Mouse (Mus musculus): ENCODE measurements around the gene Ccng1. TPM values are rescaled to one million over a fixed set of nuclear protein-coding genes. Genes with fewer than 3 reads are reported as not detected.

Gene Ccng1
- polyA plus RNA-seq, 1 experiment from 2014 or later = 35.4 TPM

- ATAC-seq (ENCODE audit: low FRiP score) = no peak; the same call in 1 of the 2 replicates
- peak overlapping the region; percentile 68 for H3K4me3 ChIP-seq (replicated peaks)
- 3% methylated on average over 19 of the region's 19 CpGs for WGBS
Observed at GRCm38 (mm10) chr11:40754664-40755107, 425 bp downstream of the Ccng1 start.

GRCm38 (mm10) chr11:40753836-40754235 is 1.3 kb downstream of the Ccng1 start:
- H3K9me3 ChIP-seq = no peaks in the 10 kb centered on the region
- no peak overlapping the region for H3K9ac ChIP-seq
- no peak for ATAC-seq (ENCODE audit: low FRiP score)
- WGBS = 84% methylated on average over 6 of the region's 6 CpGs
- H3K36me3 ChIP-seq (replicated peaks) = peaks cover 12% of the 10 kb centered on the region
- 0 out of 2 replicates have a peak overlapping the region, but pooled peaks have one; percentile 6 for H3K4me2 ChIP-seq
- H3K27me3 ChIP-seq = no peaks in the 10 kb centered on the region
- H3K4me3 ChIP-seq (replicated peaks) = no peak overlapping the region
- no peak overlapping the region for H3K27ac ChIP-seq
- peaks cover 8% of the 10 kb centered on the region for H3K4me1 ChIP-seq

More at GRCm38 (mm10) chr11:40754664-40755107, 425 bp downstream of the Ccng1 start:
- Histone ChIP-seq H3K27me3 (no peaks in the 10 kb centered on the region), H3K9me3 (no peaks in the 10 kb centered on the region), H3K4me1 (peaks cover 8% of the 10 kb centered on the region), H3K4me2 (peak overlapping the region; percentile 77), H3K36me3 (replicated peaks) (peaks cover 9% of the 10 kb centered on the region), H3K9ac (peak overlapping the region; percentile 70), H3K27ac (0 out of 2 replicates have a peak overlapping the region, but pooled peaks have one; percentile 13)

- ATAC-seq (ENCODE audit: low FRiP score) = no peak
- Histone ChIP-seq H3K36me3 (replicated peaks) (peaks cover 14% of the 10 kb centered on the region), H3K4me2 (no peak overlapping the region)
Observed at GRCm38 (mm10) chr11:40747716-40748115, 7.4 kb downstream of the Ccng1 start.

GRCm38 (mm10) chr11:40746361-40746760 is 8.8 kb downstream of the Ccng1 start:
- ATAC-seq (ENCODE audit: low FRiP score) = no peak

More at GRCm38 (mm10) chr11:40747716-40748115, 7.4 kb downstream of the Ccng1 start:
- H3K27me3 ChIP-seq = no peaks in the 10 kb centered on the region
- H3K9me3 ChIP-seq = no peaks in the 10 kb centered on the region
- H3K4me1 ChIP-seq = no peaks in the 10 kb centered on the region
- WGBS = 72% methylated on average over 2 of the region's 2 CpGs
- no peak overlapping the region for H3K4me3 ChIP-seq (replicated peaks)
- no peak overlapping the region for H3K9ac ChIP-seq
- no peak overlapping the region for H3K27ac ChIP-seq

GRCm38 (mm10) chr11:40744348-40744747 is 10.8 kb downstream of the Ccng1 start:
- WGBS = 82% methylated on average over 3 of the region's 3 CpGs
- H3K27ac ChIP-seq = no peak overlapping the region
- no peaks in the 10 kb centered on the region for H3K27me3 ChIP-seq
- peaks cover 26% of the 10 kb centered on the region for H3K36me3 ChIP-seq (replicated peaks)
- H3K4me1 ChIP-seq = no peaks in the 10 kb centered on the region
- H3K9ac ChIP-seq = no peak overlapping the region
- no peaks in the 10 kb centered on the region for H3K9me3 ChIP-seq
- no peak overlapping the region for H3K4me2 ChIP-seq
- no peak for ATAC-seq (ENCODE audit: low FRiP score)
- no peak overlapping the region for H3K4me3 ChIP-seq (replicated peaks)

More at GRCm38 (mm10) chr11:40746361-40746760, 8.8 kb downstream of the Ccng1 start:
- Histone ChIP-seq H3K9me3 (no peaks in the 10 kb centered on the region), H3K4me3 (replicated peaks) (no peak overlapping the region), H3K36me3 (replicated peaks) (peaks cover 21% of the 10 kb centered on the region), H3K9ac (no peak overlapping the region), H3K4me2 (no peak overlapping the region), H3K27ac (no peak overlapping the region), H3K27me3 (no peaks in the 10 kb centered on the region), H3K4me1 (no peaks in the 10 kb centered on the region)
- 92% methylated on average over 12 of the region's 12 CpGs for WGBS

GRCm38 (mm10) chr11:40741605-40742262 is 13.4 kb downstream of the Ccng1 start:
- Histone ChIP-seq H3K4me1 (no peaks in the 10 kb centered on the region), H3K36me3 (replicated peaks) (peaks cover 47% of the 10 kb centered on the region), H3K9ac (no peak overlapping the region), H3K9me3 (no peaks in the 10 kb centered on the region), H3K27me3 (no peaks in the 10 kb centered on the region), H3K4me2 (no peak overlapping the region), H3K27ac (no peak overlapping the region), H3K4me3 (replicated peaks) (no peak overlapping the region)
- ATAC-seq (ENCODE audit: low FRiP score) = no peak
- 92% methylated on average over 12 of the region's 12 CpGs for WGBS

- no peak overlapping the region for H3K9ac ChIP-seq
- peaks cover 17% of the 10 kb centered on the region for H3K4me1 ChIP-seq
- H3K4me3 ChIP-seq (replicated peaks) = no peak overlapping the region
- H3K4me2 ChIP-seq = no peak overlapping the region
- peaks cover 49% of the 10 kb centered on the region for H3K36me3 ChIP-seq (replicated peaks)
- no peaks in the 10 kb centered on the region for H3K27me3 ChIP-seq
- no peak overlapping the region for H3K27ac ChIP-seq
- H3K9me3 ChIP-seq = no peaks in the 10 kb centered on the region
- 90% methylated on average over 3 of the region's 3 CpGs for WGBS
- no peak for ATAC-seq (ENCODE audit: low FRiP score)
Observed at GRCm38 (mm10) chr11:40737369-40737768, 17.7 kb downstream of the Ccng1 start.

- 7% methylated on average over 11 of the region's 11 CpGs for WGBS
- peak overlapping the region; percentile 88 for H3K4me3 ChIP-seq (replicated peaks)
- no peak overlapping the region for H3K27ac ChIP-seq
- H3K36me3 ChIP-seq (replicated peaks) = peaks cover 26% of the 10 kb centered on the region
- no peaks in the 10 kb centered on the region for H3K9me3 ChIP-seq
- H3K27me3 ChIP-seq = no peaks in the 10 kb centered on the region
- H3K9ac ChIP-seq = peak overlapping the region; percentile 89
- no peak for ATAC-seq (ENCODE audit: low FRiP score)
- H3K4me1 ChIP-seq = peaks cover 26% of the 10 kb centered on the region
- H3K4me2 ChIP-seq = peak overlapping the region; percentile 67
Observed at GRCm38 (mm10) chr11:40734251-40734752, 20.8 kb downstream of the Ccng1 start.

- Histone ChIP-seq H3K27me3 (no peaks in the 10 kb centered on the region), H3K9me3 (no peaks in the 10 kb centered on the region), H3K27ac (peak within 1 kb of the TSS; percentile 83), H3K36me3 (replicated peaks) (peaks cover 27% of the 10 kb centered on the region), H3K4me2 (peak within 1 kb of the TSS; percentile 76), H3K4me1 (peaks cover 26% of the 10 kb centered on the region), H3K4me3 (replicated peaks) (peak within 1 kb of the TSS; percentile 88), H3K9ac (peak within 1 kb of the TSS; percentile 89)
- WGBS = under 1% methylated on average over 52 of the region's 52 CpGs
- peak; percentile 99 for ATAC-seq (ENCODE audit: low FRiP score)
Observed at GRCm38 (mm10) chr11:40733339-40734174, 21.6 kb downstream of the Ccng1 start, which contains the start of the genes Hmmr and Nudcd2. Gene Hmmr, minus strand, starts transcription at chr11:40733422. Gene Nudcd2, plus strand, starts transcription at chr11:40733667.

- peak; percentile 52; the same call in 1 of the 2 replicates for ATAC-seq (ENCODE audit: low FRiP score)
- H3K36me3 ChIP-seq (replicated peaks) = peaks cover 27% of the 10 kb centered on the region
Observed at GRCm38 (mm10) chr11:40732997-40733338, 22.1 kb downstream of the Ccng1 start.

GRCm38 (mm10) chr11:40718324-40718723 is 36.8 kb downstream of the Ccng1 start:
- Histone ChIP-seq H3K36me3 (replicated peaks) (peaks cover 85% of the 10 kb centered on the region), H3K27ac (no peak overlapping the region), H3K27me3 (no peaks in the 10 kb centered on the region), H3K4me1 (no peaks in the 10 kb centered on the region), H3K4me2 (no peak overlapping the region), H3K9me3 (no peaks in the 10 kb centered on the region), H3K9ac (no peak overlapping the region), H3K4me3 (replicated peaks) (no peak overlapping the region)
- ATAC-seq (ENCODE audit: low FRiP score) = no peak

More at GRCm38 (mm10) chr11:40732997-40733338, 22.1 kb downstream of the Ccng1 start:
- 1% methylated on average over 14 of the region's 14 CpGs for WGBS
- H3K9ac ChIP-seq = peak overlapping the region; percentile 55
- no peak overlapping the region for H3K27ac ChIP-seq
- peak overlapping the region; percentile 88 for H3K4me3 ChIP-seq (replicated peaks)
- no peaks in the 10 kb centered on the region for H3K9me3 ChIP-seq
- no peaks in the 10 kb centered on the region for H3K27me3 ChIP-seq
- peaks cover 26% of the 10 kb centered on the region for H3K4me1 ChIP-seq
- peak overlapping the region; percentile 76 for H3K4me2 ChIP-seq

GRCm38 (mm10) chr11:40715524-40715923 is 39.6 kb downstream of the Ccng1 start:
- Histone ChIP-seq H3K36me3 (replicated peaks) (peaks cover 83% of the 10 kb centered on the region), H3K9me3 (no peaks in the 10 kb centered on the region), H3K4me2 (no peak overlapping the region), H3K4me3 (replicated peaks) (no peak overlapping the region), H3K27ac (no peak overlapping the region), H3K4me1 (no peaks in the 10 kb centered on the region), H3K27me3 (no peaks in the 10 kb centered on the region), H3K9ac (no peak overlapping the region)
- 94% methylated on average over 5 of the region's 5 CpGs for WGBS
- no peak for ATAC-seq (ENCODE audit: low FRiP score)

Data from forebrain, embryonic 12.5 days (tissue).